Mouse (Mus musculus) telencephalon, adult 2 months (tissue): ENCODE results near the gene Fig4.
A peak's percentile ranks its signal among the peaks of the same experiment; 100 is the strongest.

Experiments
- DNase-seq: peaks from one replicate; pipeline ENCODE4 v3.0.0-alpha.2; 2011; ENCODE audit warnings: low read depth, low spot score

Fig4 gene

GRCm38 (mm10) chr10:41261218-41261617, 41.8 kb downstream of the Fig4 start:
- DNase-seq, result no peak

- no peak for DNase-seq
Observed at GRCm38 (mm10) chr10:41260243-41261006, 42.6 kb downstream of the Fig4 start.

- no peak for DNase-seq
Observed at GRCm38 (mm10) chr10:41250749-41251065, 52.4 kb downstream of the Fig4 start.

GRCm38 (mm10) chr10:41250045-41250748, 52.9 kb downstream of the Fig4 start:
- DNase-seq, result no peak

- DNase-seq, result no peak
Observed at GRCm38 (mm10) chr10:41249006-41249659, 53.9 kb downstream of the Fig4 start.

GRCm38 (mm10) chr10:41247800-41248473, 55.1 kb downstream of the Fig4 start:
- no peak for DNase-seq

GRCm38 (mm10) chr10:41246111-41246510, 56.9 kb downstream of the Fig4 start:
- no peak for DNase-seq

GRCm38 (mm10) chr10:41245477-41245876, 57.6 kb downstream of the Fig4 start:
- DNase-seq, result no peak

GRCm38 (mm10) chr10:41245028-41245427, 58.0 kb downstream of the Fig4 start:
- peak; percentile 64 for DNase-seq

- DNase-seq, result no peak
Observed at GRCm38 (mm10) chr10:41243930-41244329, 59.1 kb downstream of the Fig4 start.

GRCm38 (mm10) chr10:41241558-41242242, 61.4 kb downstream of the Fig4 start:
- no peak for DNase-seq

- no peak for DNase-seq
Observed at GRCm38 (mm10) chr10:41241080-41241479, 62.0 kb downstream of the Fig4 start.

GRCm38 (mm10) chr10:41236020-41236419, 67.0 kb downstream of the Fig4 start:
- no peak for DNase-seq

GRCm38 (mm10) chr10:41235584-41235983, 67.5 kb downstream of the Fig4 start:
- DNase-seq, result no peak

GRCm38 (mm10) chr10:41235159-41235558, 67.9 kb downstream of the Fig4 start:
- no peak for DNase-seq

GRCm38 (mm10) chr10:41234552-41234951, 68.5 kb downstream of the Fig4 start:
- no peak for DNase-seq

GRCm38 (mm10) chr10:41233140-41233539, 69.9 kb downstream of the Fig4 start:
- DNase-seq, result no peak

- DNase-seq, result no peak
Observed at GRCm38 (mm10) chr10:41231163-41231835, 71.8 kb downstream of the Fig4 start.

GRCm38 (mm10) chr10:41227626-41228025, 75.4 kb downstream of the Fig4 start:
- no peak for DNase-seq

- DNase-seq, result no peak
Observed at GRCm38 (mm10) chr10:41223499-41223898, 79.6 kb downstream of the Fig4 start.

- no peak for DNase-seq
Observed at GRCm38 (mm10) chr10:41221204-41221603, 81.9 kb downstream of the Fig4 start.
